Mouse (Mus musculus) brain, embryonic 18.5 days (tissue): ENCODE data around the gene Scgb1b12.
"Not testable (repeated sequence)": the region's sequence is repeated elsewhere in the genome, so short reads cannot be mapped to it uniquely, and the experiment has no call there.

Source experiments
- DNase-seq: peaks from one replicate; pipeline ENCODE4 v3.0.0-alpha.2; 2012; ENCODE audit warnings: low read depth, low spot score

Gene Scgb1b12

DNA sequence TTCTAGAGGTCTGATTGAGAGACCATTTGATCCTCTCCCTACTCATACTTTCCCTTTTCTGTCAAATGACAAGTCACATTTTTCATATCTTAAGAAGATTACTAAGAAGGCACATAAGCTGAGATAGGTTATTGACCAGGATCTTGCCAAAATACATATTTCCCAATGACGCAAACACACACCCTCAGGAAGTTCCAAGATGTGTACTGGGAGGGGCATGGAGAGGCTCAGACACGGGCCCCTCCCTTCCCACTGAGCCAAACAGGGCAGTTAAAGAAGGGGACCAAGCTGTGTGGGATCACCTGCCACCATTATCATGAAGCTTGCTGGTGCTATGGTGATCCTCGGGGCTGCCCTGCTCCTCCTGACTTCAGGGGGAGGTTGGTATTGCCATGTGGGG lies at the start of gene Scgb1b12:
Scgb1b12 (plus strand) TSS at position 301 of the 400 bp plus-strand sequence.
- not testable (repeated sequence) for DNase-seq

DNA sequence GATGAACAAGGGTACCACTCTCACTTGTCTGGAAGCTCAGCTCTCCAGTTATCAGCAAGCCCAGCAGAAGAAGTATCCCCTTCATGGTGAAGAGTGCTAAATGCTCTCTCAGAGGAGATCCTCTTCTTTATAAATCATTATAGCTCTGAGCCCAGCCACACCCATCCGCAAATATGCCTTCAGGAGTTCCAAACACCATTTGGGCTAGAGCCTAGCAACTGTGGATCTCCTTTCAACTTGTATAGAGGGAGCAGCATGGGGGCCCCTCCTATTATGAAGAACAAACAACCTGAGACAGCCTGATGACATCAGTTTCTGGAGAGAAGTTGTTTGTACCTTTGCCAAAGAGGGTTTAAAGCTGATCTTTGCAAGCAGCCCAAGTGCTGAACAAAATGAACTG lies 6.8 kb upstream of the Scgb1b12 start, which contains the start of gene Scgb2b12:
Scgb2b12 (minus strand) TSS at position 101 of the 400 bp plus-strand sequence.
- not testable (repeated sequence) for DNase-seq
